Mouse (Mus musculus) right cerebral cortex, postnatal 14 days (tissue): ENCODE data around the gene Gm8871.
"Not testable (repeated sequence)": the region's sequence is repeated elsewhere in the genome, so short reads cannot be mapped to it uniquely, and the experiment has no call there.

Experiments
- DNase-seq: peaks from one replicate; pipeline ENCODE4 v3.0.0; 2022

The Gm8871 gene

DNA sequence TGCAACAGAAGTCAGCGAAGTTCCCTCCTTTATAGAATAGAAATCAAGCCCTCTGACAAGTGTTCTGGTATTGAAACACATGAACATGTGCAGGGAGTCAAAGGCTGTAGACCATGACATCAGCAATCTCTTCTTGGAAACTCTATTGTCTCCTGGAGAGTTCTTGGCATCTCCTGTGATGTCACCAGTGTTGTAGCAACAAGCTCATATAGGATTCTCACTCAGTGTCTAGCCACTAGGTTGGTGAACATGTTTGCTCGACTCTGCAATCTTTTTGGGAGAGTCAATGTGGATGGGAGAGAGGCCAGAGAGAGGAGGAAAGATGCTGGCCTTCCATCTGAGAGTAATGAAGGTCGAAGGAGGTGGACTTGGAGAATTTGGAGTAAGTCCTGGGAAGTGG lies at the start of gene Gm8871, which contains the start of gene Gm8857:
Gene Gm8871 (plus strand): TSS at position 301 of the 400 bp plus-strand sequence.
Gene Gm8857 (plus strand): TSS at position 303 of the 400 bp plus-strand sequence.
- not testable (repeated sequence) for DNase-seq

DNA sequence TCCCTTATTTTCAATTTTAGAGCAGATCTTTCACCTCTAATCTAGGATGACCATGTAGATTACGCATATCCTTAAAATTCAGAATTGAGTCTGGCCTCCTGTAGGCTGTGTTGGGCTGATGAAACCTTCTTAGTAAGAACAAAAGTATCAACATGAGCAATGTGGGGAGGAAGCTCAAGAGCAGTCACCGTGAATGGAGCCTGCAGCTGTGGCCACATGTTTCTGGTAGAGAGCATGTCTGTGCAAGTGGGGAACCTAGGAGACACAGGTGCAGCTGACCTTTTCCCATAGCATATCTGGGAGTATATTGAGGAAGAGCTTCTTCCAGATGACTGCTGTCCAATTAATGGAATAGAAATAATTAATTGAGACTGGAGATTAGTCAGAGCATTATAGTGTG lies 5.9 kb downstream of the Gm8871 start:
- DNase-seq: not testable (repeated sequence)

DNA sequence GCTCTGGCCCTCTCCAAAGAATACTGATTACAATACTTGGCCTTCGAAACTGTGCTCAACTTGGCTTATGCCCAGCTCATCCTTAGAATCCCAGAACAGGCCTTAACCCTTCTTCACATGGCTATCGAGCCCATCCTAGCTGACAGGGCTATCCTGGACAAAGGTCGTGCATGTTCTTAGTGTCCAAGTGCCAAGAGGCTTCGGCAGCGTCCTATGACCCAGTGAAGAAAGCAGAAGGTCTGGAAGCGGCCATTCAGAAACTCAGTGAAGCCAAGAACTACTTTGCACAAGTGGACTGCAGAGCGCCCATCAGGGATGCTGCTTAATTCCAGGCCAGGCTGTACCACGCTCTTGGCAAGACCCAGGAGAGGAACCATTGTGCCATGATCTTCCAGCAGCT lies 10.5 kb downstream of the Gm8871 start:
- peak; percentile 2 for DNase-seq
